Mouse (Mus musculus) brown adipose tissue, adult 24 weeks (tissue): ENCODE data around the gene Gas2l2. TPM values are rescaled to one million over a fixed set of nuclear protein-coding genes. Genes with fewer than 3 reads are reported as not detected.
A peak's percentile ranks its signal among the peaks of the same experiment; 100 is the strongest.

Experiments
- H3K27ac ChIP-seq: fragments of 200-500 bp; replicated peaks from 2 replicates; pipeline ENCODE4 v1.5.1; 2012; ENCODE audit warnings: low read depth, mild to moderate bottlenecking, low read length
- H3K4me1 ChIP-seq: fragments of 200-500 bp; 2 replicates; pipeline ENCODE4 v1.6.1; 2012; ENCODE audit warnings: low read length, mixed read lengths; ENCODE audit not compliant: control insufficient read depth, insufficient read depth, insufficient read length
- H3K4me3 ChIP-seq: fragments of 200-500 bp; 2 replicates; pipeline ENCODE4 v1.5.1; 2012; ENCODE audit warnings: low read depth, mild to moderate bottlenecking, low read length, moderate library complexity; ENCODE audit not compliant: insufficient read depth
- polyA plus RNA-seq: library from polyadenylated mRNA; stranded (reverse); fragments of >200 nt; gene quantifications from 2 replicates; pipeline ENCODE4 v1.2.4, GENCODE M21; 2012; ENCODE audit not compliant: missing spikeins, insufficient read depth, insufficient read length

The Gas2l2 gene
- polyA plus RNA-seq, 1 experiment: not detected

DNA sequence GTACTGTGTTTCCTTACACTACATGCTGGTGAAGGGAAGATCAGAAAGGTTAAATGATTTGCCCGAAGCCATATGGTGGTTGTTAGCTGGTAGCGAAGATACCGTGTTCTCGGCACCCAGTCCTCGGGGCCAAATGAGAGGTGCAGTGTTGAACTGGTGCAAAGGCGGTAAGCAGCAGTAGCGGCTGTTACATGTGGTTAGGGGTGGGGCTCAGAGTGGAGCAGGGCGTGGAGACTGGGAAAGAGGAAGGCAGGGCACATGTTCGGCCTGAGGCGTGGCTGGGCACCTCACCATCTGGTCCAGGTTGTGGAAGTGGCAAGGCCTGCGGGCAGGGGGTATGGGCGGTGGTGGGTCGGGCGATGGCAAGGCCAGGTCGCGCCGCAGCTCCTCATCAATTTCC, 2.3 kb downstream of the Gas2l2 start:
- no peak overlapping the region for H3K27ac ChIP-seq
- H3K4me1 ChIP-seq: no peaks in the 10 kb centered on the region
- no peak overlapping the region for H3K4me3 ChIP-seq

DNA sequence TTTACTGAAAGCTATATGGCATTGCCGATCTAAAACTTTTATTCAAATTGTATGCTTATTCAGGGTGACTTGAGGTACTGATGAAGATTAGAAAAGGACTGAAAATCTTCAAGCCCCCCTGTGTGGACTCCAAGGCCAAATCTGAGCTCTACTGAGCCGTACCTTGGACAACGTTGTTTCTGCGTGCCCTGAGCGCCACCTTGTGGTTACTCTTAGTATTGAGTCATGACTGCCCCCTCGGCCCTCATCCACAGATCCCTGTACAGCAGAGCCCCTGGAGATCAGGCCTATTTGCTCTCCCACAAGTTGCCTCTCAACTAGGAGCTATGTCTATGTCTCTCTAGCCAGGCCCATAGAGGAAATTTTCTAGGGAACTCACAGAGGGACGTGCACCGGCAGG, 4.6 kb downstream of the Gas2l2 start:
- Histone ChIP-seq H3K4me1 (no peaks in the 10 kb centered on the region), H3K27ac (no peak overlapping the region), H3K4me3 (no peak overlapping the region)

DNA sequence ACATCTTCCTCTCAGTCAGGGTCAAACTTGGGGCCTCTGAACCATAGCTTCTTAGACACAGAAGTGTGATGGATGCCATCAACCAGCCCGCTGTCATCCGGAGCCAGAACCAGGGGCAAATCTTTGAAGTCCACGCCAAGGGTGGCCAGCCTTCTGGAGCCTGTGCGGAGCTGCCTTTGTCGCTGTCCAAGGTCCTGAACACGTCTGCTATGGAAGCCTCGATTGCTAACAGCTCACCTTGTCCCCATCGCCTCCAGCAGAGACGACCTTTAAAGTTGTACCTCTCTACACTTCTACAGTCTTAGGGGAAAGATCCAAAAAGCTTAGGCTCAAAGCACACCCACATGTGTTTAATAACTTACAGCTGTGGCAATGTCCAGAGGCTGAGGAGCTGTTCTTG, 8.0 kb downstream of the Gas2l2 start:
- H3K27ac ChIP-seq: no peak overlapping the region
- H3K4me3 ChIP-seq: no peak overlapping the region
- H3K4me1 ChIP-seq: no peaks in the 10 kb centered on the region

DNA sequence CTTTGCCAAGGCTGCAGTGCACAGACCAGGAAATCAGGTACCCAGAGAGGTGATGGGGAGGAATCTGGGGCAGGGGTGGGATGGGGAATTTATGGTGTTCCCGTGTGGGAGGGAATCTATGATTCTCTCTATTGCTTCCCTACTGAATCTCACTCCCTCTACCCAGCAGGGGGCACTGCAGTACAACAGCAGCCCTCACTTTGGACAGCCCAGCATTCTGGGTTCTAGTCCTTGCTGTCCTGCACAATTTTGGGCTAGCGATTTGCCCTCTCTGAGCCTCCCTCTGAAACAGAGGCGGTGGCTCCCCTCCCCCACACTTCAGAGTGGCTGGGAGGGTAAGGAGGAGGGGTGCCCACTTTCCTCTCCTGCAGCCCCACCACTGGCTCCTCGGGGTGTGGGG, 8.9 kb downstream of the Gas2l2 start:
- no peak overlapping the region for H3K4me3 ChIP-seq
- H3K27ac ChIP-seq: no peak overlapping the region
- H3K4me1 ChIP-seq: no peaks in the 10 kb centered on the region

DNA sequence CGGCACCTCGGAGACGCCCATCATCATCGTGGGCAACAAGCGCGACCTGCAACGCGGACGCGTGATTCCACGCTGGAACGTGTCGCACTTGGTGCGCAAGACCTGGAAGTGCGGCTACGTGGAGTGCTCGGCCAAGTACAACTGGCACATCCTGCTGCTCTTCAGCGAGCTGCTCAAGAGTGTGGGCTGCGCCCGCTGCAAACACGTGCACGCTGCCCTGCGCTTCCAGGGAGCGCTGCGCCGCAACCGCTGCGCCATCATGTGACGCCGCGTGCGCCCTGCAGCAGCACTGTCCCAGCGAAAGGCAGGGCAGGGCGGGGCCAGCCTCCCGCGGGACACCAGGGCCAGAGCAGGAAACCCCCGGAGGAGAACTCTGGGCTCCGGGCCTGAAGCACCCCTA, 10.7 kb downstream of the Gas2l2 start:
- H3K4me3 ChIP-seq: no peak overlapping the region

DNA sequence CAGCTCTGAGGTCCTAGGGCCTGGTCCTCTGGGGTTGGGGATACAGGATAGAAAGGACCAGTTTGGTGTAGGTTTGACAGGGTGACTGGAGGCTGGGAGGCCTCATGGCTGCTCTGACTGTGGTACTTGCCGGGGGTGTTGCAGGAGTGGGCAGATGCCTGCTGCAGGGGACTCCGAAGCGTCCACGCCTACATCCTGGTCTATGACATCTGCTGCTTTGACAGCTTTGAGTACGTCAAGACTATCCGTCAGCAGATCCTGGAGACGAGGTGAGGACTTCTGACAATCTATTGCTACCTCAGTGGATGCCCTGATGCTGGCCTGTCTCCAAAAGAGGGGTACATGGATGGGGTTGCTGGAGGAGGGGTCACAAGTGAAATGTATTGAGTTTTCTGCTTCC, 11.5 kb downstream of the Gas2l2 start:
- H3K4me1 ChIP-seq: no peaks in the 10 kb centered on the region
- no peak overlapping the region for H3K27ac ChIP-seq
- H3K4me3 ChIP-seq: no peak overlapping the region

More for the DNA sequence above, 10.7 kb downstream of the Gas2l2 start:
- Histone ChIP-seq H3K27ac (no peak overlapping the region), H3K4me1 (no peaks in the 10 kb centered on the region)

DNA sequence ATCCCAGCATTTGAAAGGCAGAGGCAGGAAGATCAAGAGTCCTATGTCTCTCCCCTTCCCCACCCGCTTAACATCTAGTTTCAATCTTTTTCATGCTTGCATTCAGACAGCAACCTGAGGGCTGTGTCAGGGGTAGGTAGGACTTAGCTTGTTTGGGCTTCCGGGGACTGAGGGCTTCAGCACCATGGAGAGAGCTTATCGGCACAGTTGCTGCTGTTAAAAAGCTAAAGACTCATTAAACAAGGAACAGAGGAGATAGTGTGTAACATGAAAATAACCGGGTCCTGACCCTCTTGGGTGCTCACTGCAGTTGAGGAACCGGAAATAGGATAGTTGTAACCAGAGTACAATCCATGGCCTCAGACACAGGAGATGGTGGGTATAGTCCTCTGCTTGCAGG, 12.2 kb downstream of the Gas2l2 start:
- no peaks in the 10 kb centered on the region for H3K4me1 ChIP-seq
- H3K27ac ChIP-seq: no peak overlapping the region
- no peak overlapping the region for H3K4me3 ChIP-seq

DNA sequence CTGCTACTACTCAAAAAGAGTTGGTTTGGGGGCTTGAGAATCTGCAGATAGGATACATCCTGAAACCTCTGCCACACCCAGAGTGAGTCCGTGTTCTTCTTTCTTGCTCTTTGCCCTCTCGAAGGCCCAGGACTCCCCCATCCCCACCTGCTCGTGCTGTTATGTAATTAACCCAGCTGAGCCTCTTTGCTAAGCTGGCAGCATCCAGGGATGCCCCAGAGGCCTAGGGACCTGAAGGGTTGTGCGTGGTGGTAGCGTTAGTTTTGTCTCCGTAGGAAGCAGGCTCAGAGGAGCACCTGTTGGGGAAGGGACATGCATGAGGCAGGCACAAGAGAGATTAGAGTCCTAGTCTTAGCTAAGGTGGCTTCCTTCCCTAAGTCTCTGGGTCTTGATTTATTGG, 18.7 kb downstream of the Gas2l2 start:
- no peak overlapping the region for H3K4me3 ChIP-seq
- no peaks in the 10 kb centered on the region; the same call in 1 of the 2 replicates for H3K4me1 ChIP-seq
- no peak overlapping the region for H3K27ac ChIP-seq

DNA sequence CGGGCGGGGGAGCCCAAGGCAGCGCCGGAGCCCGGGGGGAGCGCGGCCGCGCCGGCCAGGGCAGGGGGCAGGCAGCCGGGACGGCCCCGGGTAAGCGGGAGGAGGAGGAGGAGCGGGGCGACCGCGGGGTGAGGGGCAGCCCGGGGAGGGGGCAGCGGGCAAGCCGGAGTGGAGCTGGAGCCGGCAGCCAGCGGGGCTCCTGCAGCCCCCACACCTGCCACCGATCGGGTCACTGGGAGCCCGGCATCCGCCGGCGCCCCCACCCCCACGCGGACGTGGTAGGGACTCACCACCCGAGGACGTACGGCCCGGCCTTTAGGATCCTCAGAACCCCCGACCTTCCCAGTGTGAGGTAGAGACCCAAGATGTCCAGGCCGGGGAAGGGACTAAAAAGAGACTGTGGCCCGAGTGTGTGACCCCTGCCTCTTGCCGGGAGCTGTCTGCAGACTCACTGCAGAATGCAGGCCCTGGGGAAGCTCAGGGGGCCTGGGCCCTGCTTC, 19.4 kb downstream of the Gas2l2 start:
- peak overlapping the region; percentile 16; the same call in 1 of the 2 replicates for H3K4me3 ChIP-seq
- no peaks in the 10 kb centered on the region; the same call in 1 of the 2 replicates for H3K4me1 ChIP-seq
- no peak overlapping the region for H3K27ac ChIP-seq

DNA sequence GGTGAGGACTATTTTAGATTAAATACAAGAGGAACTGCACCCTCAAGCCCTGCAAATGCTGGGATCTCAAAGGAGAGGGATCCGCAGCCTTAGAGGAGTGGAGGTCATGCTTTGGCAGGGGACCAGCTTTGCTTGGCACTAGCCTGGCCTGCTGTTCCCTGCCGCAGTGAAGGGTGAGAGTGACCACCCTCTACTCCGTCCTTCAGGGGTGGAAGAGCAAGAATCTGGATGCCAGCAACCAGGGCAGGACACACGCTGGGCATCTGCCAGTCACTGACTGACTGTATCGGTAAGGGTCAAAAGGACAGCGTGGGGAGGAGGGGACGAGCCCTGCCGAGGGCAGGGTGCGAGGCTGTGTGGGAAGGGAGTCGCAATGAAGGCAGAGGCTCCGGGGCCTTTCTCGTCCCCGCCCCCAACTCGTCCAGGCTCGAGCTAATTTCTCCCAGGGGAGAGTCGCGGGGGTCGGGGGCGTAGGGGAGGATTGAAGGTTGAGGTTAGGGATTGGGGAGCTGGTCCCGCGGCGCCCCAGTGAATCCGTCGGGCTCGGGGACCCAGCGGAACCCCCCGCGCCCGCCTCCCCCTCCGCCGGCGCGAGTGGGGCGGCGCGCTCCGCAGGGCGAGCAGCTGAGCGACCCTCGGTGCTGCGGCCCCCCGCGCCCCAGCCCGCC, 20.0 kb downstream of the Gas2l2 start, which contains the start of gene Rasl10b:
Gene Rasl10b (plus strand): TSS at position 51 of the 668 bp plus-strand sequence.
- Histone ChIP-seq H3K4me1 (no peaks in the 10 kb centered on the region; the same call in 1 of the 2 replicates), H3K27ac (no peak within 1 kb of the TSS), H3K4me3 (peak within 1 kb of the TSS; percentile 16)

DNA sequence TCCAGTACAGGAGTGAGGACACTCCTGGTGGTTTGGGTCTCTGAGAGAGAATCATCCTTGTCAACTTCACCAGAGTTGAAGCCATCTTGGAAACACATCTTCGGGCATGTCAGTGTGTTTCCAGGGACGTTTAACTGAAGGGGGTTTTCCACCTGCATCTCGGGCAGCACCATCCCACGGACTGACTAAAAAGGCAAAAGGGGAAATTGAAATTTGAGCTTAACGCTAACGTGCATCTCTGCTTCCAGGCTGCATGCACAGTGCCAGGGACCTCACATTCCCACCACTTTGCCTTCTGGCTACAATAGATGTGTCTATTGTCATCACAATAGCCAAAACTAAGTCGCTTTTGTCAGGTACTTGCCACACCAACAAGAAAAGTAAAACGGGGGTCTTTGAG, 21.0 kb downstream of the Gas2l2 start:
- Histone ChIP-seq H3K27ac (no peak overlapping the region), H3K4me1 (no peaks in the 10 kb centered on the region; the same call in 1 of the 2 replicates), H3K4me3 (no peak overlapping the region)

DNA sequence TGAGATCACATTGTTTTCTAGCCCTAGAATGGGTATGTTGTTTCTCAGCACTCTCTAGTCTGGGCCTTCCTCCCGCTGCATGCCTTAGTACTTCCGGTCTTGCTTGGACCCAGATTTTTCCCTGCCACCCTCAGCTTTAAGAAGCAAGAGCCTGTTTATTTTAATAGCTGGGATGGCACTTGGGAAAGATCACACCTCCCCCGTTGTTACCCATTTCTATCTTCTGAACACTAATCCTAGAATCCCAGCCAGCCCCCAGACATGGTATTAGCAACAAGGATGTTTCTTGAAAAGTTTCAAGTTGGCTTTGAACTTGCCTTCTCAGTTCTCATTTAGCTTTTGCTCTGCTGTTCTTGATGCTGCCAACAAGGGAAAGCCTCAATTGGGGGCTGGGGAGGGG, 22.9 kb downstream of the Gas2l2 start:
- Histone ChIP-seq H3K27ac (no peak overlapping the region), H3K4me1 (no peaks in the 10 kb centered on the region; the same call in 1 of the 2 replicates), H3K4me3 (no peak overlapping the region)

DNA sequence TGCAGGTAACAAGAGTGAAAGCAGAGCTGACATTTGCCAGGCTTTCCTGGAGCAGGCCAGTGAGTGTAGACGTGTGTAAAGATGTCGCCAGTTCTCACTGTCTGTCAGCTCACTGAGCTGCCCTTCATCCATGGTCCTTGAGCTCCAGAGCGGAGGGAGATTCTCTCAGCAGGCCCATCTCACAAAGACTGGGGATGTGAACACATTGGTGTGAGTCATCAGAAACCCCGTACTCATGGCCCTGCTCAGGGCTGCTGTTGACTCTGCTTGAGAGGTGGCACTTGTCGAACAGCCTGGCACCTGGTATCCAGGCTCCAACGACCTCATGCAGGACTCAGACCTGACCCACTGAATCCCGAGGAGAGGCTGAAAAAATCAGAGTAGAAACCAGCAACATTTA, 25.5 kb downstream of the Gas2l2 start:
- Histone ChIP-seq H3K4me3 (no peak overlapping the region), H3K4me1 (no peaks in the 10 kb centered on the region), H3K27ac (no peak overlapping the region)

DNA sequence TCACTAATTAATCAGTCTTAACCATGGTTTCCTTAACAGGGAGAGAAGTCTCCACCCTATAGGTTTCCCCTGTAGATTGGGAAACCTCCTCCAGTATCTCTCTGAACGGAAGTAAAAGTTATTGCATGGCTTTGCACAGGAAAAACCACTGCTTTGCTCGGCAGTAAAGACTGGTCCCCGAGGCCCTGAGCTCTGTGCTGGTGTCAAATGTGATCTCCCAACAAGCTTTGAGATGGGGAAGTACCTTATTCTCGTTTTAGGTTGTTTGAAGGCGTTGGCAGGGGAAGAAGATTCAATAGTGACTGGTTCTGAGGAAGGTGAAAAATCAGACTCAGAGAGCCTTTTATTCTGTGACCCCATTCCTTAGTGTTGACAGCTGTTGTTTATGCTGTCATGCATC, 30.5 kb downstream of the Gas2l2 start:
- Histone ChIP-seq H3K4me3 (no peak overlapping the region), H3K27ac (no peak overlapping the region), H3K4me1 (no peaks in the 10 kb centered on the region)

DNA sequence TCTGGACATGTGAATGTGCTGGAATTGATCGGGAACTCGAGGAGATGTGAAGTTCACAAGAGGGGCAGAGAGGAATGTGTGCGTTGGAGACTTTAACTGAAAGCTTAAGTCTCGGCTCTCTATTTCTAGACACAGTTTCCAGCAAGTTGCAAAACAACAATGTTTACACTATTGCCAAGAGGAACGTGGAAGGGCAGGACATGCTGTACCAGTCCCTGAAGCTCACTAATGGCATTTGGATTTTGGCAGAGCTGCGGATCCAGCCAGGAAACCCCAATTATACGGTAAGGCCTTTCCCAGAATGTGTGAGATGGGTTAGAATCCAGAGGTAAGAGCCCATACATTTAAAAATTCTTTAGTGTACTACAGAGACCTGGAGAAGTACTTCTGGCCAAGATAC, 31.6 kb downstream of the Gas2l2 start:
- Histone ChIP-seq H3K4me3 (no peak overlapping the region), H3K27ac (no peak overlapping the region), H3K4me1 (no peaks in the 10 kb centered on the region)

DNA sequence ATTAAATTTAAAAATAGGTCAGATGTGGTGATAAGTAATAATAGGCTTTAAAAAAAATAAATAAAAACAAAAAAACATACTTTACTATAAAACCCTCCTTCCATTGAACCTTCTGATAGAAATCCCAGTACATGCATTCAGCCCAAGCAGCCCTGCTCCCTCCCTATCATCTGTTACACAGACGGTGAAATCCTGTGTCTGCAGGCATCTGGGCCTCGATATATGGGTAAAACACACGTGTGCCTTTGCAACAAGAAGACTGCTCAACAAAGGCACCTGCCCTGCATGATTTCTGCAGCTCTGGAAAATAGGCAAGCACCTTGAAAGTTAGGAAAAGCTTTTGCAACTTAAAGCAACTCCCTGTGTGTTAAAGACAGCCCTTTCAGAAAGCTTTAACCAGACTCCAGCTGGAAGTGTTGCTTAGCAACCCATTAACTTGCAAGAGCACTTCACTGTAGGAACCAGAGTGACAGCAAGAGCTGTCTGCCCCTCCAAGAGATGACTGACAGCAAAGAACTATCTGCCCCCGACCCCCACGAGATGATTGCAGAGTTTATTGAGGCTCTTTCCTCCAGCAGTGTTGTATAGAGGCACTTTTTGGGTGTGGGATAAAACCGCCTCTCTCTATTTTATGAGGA, 34.3 kb downstream of the Gas2l2 start:
- no peak overlapping the region for H3K4me3 ChIP-seq
- no peaks in the 10 kb centered on the region for H3K4me1 ChIP-seq
- no peak overlapping the region for H3K27ac ChIP-seq
